Mouse (Mus musculus): ENCODE results near the gene Cand2.

DNA sequence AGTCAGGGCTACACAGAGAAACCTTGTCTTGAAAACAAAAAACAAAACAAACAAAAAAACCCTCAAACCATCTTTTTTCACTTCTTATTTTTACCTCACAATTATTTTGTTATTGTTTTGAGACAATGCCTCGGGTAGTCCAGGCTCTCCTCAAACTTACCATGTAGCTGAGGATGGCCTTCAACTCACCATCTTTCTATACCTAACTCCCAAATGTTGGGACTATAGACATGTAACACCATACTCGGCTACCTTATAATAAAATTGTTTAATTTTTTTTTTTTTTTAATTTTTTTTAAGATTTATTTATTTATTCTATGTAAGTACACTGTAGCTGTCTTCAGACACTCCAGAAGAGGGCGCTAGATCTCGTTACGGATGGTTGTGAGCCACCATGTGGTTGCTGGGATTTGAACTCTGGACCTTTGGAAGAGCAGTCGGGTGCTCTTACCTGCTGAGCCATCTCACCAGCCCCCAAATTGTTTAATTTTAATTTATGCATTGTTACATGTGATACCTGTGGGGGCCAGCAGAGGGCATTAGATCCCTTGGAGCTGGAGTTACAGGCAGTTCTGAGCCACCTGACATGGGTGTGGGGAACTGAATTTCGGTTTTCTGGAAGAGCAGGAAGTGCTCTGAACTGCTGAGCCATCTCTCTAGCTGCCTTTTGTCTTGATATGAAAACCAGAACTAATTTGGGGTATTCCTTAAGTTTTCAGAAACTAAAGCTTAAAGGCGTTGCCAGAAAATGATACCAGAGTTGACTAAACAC is 72.5 kb downstream of the Cand2 start:
- TF ChIP-seq CTCF (IDR thresholded peaks at IDR 0.05; ENCODE audit: low read depth) (peak; percentile 80), EP300 (IDR thresholded peaks at IDR 0.05; ENCODE audit: low read depth) (no peak)
